Mouse (Mus musculus) hindbrain, embryonic 11.5 days (tissue): Measurements from ENCODE around the gene Acadvl. TPM values are rescaled to one million over a fixed set of nuclear protein-coding genes. Genes with fewer than 3 reads are reported as not detected.

ENCODE experiments used
- ATAC-seq: fragments of 200-750 bp; cut with Nextera tagmentation; 2 replicates; pipeline ENCODE4 v1.8.0; 2017; ENCODE audit warnings: mild to moderate bottlenecking, moderate TSS enrichment, moderate library complexity; ENCODE audit not compliant: low FRiP score
- DNase-seq: peaks from one replicate; pipeline ENCODE4 v3.0.0-alpha.2; 2015; ENCODE audit warnings: low spot score
- H3K27ac ChIP-seq: fragments of 300-500 bp; sonication (generic); 2 replicates; pipeline ENCODE4 v1.5.1; 2014; ENCODE audit warnings: mild to moderate bottlenecking, low read depth, low read length
- H3K27me3 ChIP-seq: fragments of 300-500 bp; sonication (generic); 2 replicates; pipeline ENCODE4 v1.6.1; 2014; ENCODE audit warnings: mild to moderate bottlenecking, low read length, moderate library complexity, mixed read lengths; ENCODE audit not compliant: control insufficient read depth, insufficient read depth
- H3K36me3 ChIP-seq: fragments of 300-500 bp; sonication (generic); 2 replicates; pipeline ENCODE4 v1.6.1; 2014; ENCODE audit warnings: mild to moderate bottlenecking, low read length, moderate library complexity, mixed read lengths; ENCODE audit not compliant: control insufficient read depth, insufficient read depth
- H3K4me1 ChIP-seq: fragments of 300-500 bp; sonication (generic); replicated peaks from 2 replicates; pipeline ENCODE4 v1.6.1; 2014; ENCODE audit warnings: low read length, mixed read lengths; ENCODE audit not compliant: control insufficient read depth, insufficient read depth
- H3K4me2 ChIP-seq: fragments of 300-500 bp; sonication (generic); replicated peaks from 2 replicates; pipeline ENCODE4 v1.6.1; 2014; ENCODE audit warnings: mild to moderate bottlenecking, low read depth, low read length
- H3K4me3 ChIP-seq: fragments of 300-500 bp; sonication (generic); 2 replicates; pipeline ENCODE4 v1.5.1; 2014; ENCODE audit warnings: low read depth, low read length
- H3K9ac ChIP-seq: fragments of 300-500 bp; sonication (generic); 2 replicates; pipeline ENCODE4 v1.6.1; 2014; ENCODE audit warnings: low read depth, low read length
- H3K9me3 ChIP-seq: fragments of 300-500 bp; sonication (generic); 2 replicates; pipeline ENCODE4 v1.6.1; 2016; ENCODE audit warnings: low read length; ENCODE audit not compliant: control insufficient read depth
- WGBS: fragments of 180-500 bp; shearing (Covaris S2); extraction: QIAGEN DNeasy Blood & Tissue Kit; methylation state at CpG from one replicate; pipeline ENCODE4 v1.1.7; 2014; 5-methylcytosine and 5-hydroxymethylcytosine counted together
- microRNA counts: library from miRNA; unstranded; fragments of <30 nt; microRNA quantifications from one replicate; lab custom pipeline; 2015
- polyA plus RNA-seq: library from polyadenylated mRNA; unstranded; fragments of >200 nt; fragmentation: Nextera tagmentation; extraction: Ambion mirVana; gene quantifications from 2 replicates; pipeline ENCODE4 v1.2.1, GENCODE M21; 2014

Gene Acadvl
- polyA plus RNA-seq, 1 experiment from 2014 or later, result 45.1 TPM

DNA sequence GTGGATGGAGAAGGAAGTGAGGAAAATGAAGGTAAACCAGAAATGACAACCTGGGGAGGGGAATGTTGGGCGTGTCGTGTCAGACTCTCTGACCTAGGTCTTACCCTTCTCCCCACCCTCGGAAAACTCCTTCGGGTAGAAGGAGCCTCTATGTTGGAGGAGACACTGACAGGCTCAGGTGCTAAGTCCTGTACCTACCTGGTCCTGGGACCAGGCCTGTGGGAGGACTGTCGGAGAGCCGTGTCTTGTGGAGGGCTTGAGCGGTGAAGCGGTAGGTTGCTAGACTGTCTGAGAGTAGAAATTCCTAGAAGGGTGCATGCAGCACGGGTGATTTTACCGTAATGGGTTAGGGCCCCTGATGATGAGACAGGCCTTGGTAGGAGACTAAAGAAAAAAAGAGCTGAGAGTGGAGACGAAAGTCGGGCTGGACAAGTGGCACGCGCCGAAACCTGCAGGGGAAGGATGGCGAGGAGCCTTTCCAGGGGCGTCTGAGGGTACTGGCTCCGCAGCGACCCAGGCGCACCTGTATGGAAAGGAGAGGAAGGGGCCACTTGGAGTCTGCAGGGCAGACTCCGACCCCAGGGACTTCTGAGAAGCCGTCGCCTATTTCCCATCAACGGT lies 50.5 kb downstream of the Acadvl start, which contains the start of gene Cldn7:
Cldn7 (plus strand) TSS at position 130 of the 621 bp plus-strand sequence.
- WGBS, result 12% methylated on average over 24 of the region's 24 CpGs
- Histone ChIP-seq H3K27me3 (peaks cover 57% of the 10 kb centered on the region), H3K4me2 (no peak within 1 kb of the TSS), H3K9ac (no peak within 1 kb of the TSS), H3K4me3 (peak within 1 kb of the TSS; percentile 19; the same call in 1 of the 2 replicates), H3K27ac (no peak within 1 kb of the TSS), H3K4me1 (peaks cover 2% of the 10 kb centered on the region; the same call in 1 of the 2 replicates), H3K36me3 (no peaks in the 10 kb centered on the region), H3K9me3 (no peaks in the 10 kb centered on the region)
- ATAC-seq, result no peak
- DNase-seq, result peak; percentile 33

DNA sequence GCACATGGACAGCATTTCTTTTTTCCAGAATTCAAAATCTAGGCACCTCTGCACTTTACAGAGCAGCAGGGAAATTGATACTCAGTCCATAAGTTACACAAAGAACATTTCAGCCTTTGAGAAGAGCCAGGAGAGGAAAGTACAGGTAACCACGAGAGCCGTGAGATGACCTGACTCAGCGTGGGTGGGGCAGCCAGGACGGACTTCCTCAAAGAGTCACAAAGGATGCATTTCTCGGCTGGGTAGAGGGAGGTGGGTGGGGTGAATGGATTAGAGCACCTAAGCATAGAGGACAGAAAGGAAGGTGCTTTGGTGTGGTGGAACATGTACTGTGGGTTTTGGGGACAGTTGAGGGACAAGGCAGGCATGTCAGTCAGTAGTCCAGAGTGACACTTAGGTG lies 53.4 kb downstream of the Acadvl start:
- peaks cover 2% of the 10 kb centered on the region; the same call in 1 of the 2 replicates for H3K4me1 ChIP-seq
- WGBS, result 55% methylated on average over 5 of the region's 5 CpGs
- DNase-seq (no peak), ATAC-seq (no peak)
- no peaks in the 10 kb centered on the region for H3K36me3 ChIP-seq
- H3K4me2 ChIP-seq, result no peak overlapping the region
- no peak overlapping the region for H3K9ac ChIP-seq
- no peaks in the 10 kb centered on the region for H3K9me3 ChIP-seq
- H3K4me3 ChIP-seq, result no peak overlapping the region
- H3K27me3 ChIP-seq, result peaks cover 46% of the 10 kb centered on the region
- no peak overlapping the region for H3K27ac ChIP-seq

- WGBS, result 29% methylated on average over 5 of the region's 5 CpGs
These were observed 54.6 kb downstream of the Acadvl start for GRCm38 (mm10) chr11:69960616-69961015.

More at GRCm38 (mm10) chr11:69960616-69961015, 54.6 kb downstream of the Acadvl start:
- Histone ChIP-seq H3K27me3 (peaks cover 34% of the 10 kb centered on the region), H3K4me2 (no peak overlapping the region), H3K27ac (no peak overlapping the region), H3K9ac (no peak overlapping the region), H3K36me3 (no peaks in the 10 kb centered on the region), H3K9me3 (no peaks in the 10 kb centered on the region), H3K4me3 (no peak overlapping the region), H3K4me1 (no peaks in the 10 kb centered on the region; the same call in 1 of the 2 replicates)
- DNase-seq, result peak; percentile 24
- ATAC-seq, result no peak

MicroRNA genes within 50 kb of the gene (microRNA counts, 519-probe panel; counts per million panel counts)
- microRNA mmu-miR-324-3p (lab: Ali Mortazavi, UCI) (not detected), microRNA mmu-miR-324-5p (lab: Ali Mortazavi, UCI) (4,775 counts per million, percentile 61 among the panel's probes with 10 or more counts)

Other genes with a start within 250 kb of the Acadvl start
- gene Zbtb4, start 249.5 kb downstream of the Acadvl start, polyA plus RNA-seq, result 1.3 and 1.7 TPM in 2 replicates
- 1.2 and 1.5 TPM in 2 replicates for gene Chrnb1, start 219.5 kb downstream of the Acadvl start, polyA plus RNA-seq
- gene Fgf11, start 213.6 kb downstream of the Acadvl start, polyA plus RNA-seq, result 2.2 and 2.8 TPM in 2 replicates
- gene Tmem102, start 209.8 kb downstream of the Acadvl start, polyA plus RNA-seq, result 0.83 and 0.93 TPM in 2 replicates
- not detected in 2 replicates for gene Gm39566, start 200.1 kb downstream of the Acadvl start, polyA plus RNA-seq
- not detected in 2 replicates for gene Spem2, start 196.9 kb downstream of the Acadvl start, polyA plus RNA-seq
- gene Spem1, start 193.2 kb downstream of the Acadvl start, polyA plus RNA-seq, result 0.17 and 0.38 TPM in 2 replicates
- 11.5 and 16.1 TPM in 2 replicates for gene Nlgn2, start 177.6 kb downstream of the Acadvl start, polyA plus RNA-seq
- 268 and 276 TPM in 2 replicates for gene Tmem256, start 176.9 kb downstream of the Acadvl start, polyA plus RNA-seq
- gene Plscr3, start 169.0 kb downstream of the Acadvl start, polyA plus RNA-seq, result 62.2 and 62.6 TPM in 2 replicates
- gene Tnk1, start 156.7 kb downstream of the Acadvl start, polyA plus RNA-seq, result 0.52 TPM in 1 of 2 replicates, not detected in the other
- not detected in 2 replicates for gene Tmem95, start 137.4 kb downstream of the Acadvl start, polyA plus RNA-seq
- 2.3 and 2.4 TPM in 2 replicates for gene Kctd11, start 134.0 kb downstream of the Acadvl start, polyA plus RNA-seq
- gene Acap1, start 119.9 kb downstream of the Acadvl start, polyA plus RNA-seq, result 0.45 and 1.4 TPM in 2 replicates
- gene 2810408A11Rik, start 114.4 kb downstream of the Acadvl start, polyA plus RNA-seq, result 14.5 and 14.7 TPM in 2 replicates
- 15.0 and 20.6 TPM in 2 replicates for gene Neurl4, start 114.3 kb downstream of the Acadvl start, polyA plus RNA-seq
- 84.3 and 89.0 TPM in 2 replicates for gene Gps2, start 101.5 kb downstream of the Acadvl start, polyA plus RNA-seq
- gene Eif5a, start 93.5 kb downstream of the Acadvl start, polyA plus RNA-seq, result 1,842 and 1,860 TPM in 2 replicates
- gene Ybx2, start 79.6 kb downstream of the Acadvl start, polyA plus RNA-seq, result 3.1 and 4.8 TPM in 2 replicates
- 7.9 and 9.6 TPM in 2 replicates for gene Slc2a4, start 67.2 kb downstream of the Acadvl start, polyA plus RNA-seq
- gene Cldn7, start 50.6 kb downstream of the Acadvl start, polyA plus RNA-seq, result 8.2 and 8.4 TPM in 2 replicates
- 23.8 and 26.8 TPM in 2 replicates for gene Ctdnep1, start 34.3 kb downstream of the Acadvl start, polyA plus RNA-seq
- gene Elp5, start 32.9 kb downstream of the Acadvl start, polyA plus RNA-seq, result 154 and 163 TPM in 2 replicates
- gene Gabarap, start 24.3 kb downstream of the Acadvl start, polyA plus RNA-seq, result 621 and 643 TPM in 2 replicates
- gene Phf23, start 19.6 kb downstream of the Acadvl start, polyA plus RNA-seq, result 56.7 and 57.5 TPM in 2 replicates
- gene Dvl2, start 14.8 kb downstream of the Acadvl start, polyA plus RNA-seq, result 24.6 and 27.2 TPM in 2 replicates
- 13.2 and 18.7 TPM in 2 replicates for gene Dlg4, start 1.5 kb upstream of the Acadvl start, polyA plus RNA-seq
- 0.29 and 0.40 TPM in 2 replicates for gene Asgr1, start 38.7 kb upstream of the Acadvl start, polyA plus RNA-seq
- gene Asgr2, start 77.2 kb upstream of the Acadvl start, polyA plus RNA-seq, result not detected in 2 replicates
- 0.42 TPM in 1 of 2 replicates, not detected in the other for gene Mgl2, start 114.9 kb upstream of the Acadvl start, polyA plus RNA-seq
- 0.32 and 1.4 TPM in 2 replicates for gene Clec10a, start 140.8 kb upstream of the Acadvl start, polyA plus RNA-seq
- gene Slc16a11, start 197.3 kb upstream of the Acadvl start, polyA plus RNA-seq, result 0.40 and 0.51 TPM in 2 replicates
- 10.9 and 14.3 TPM in 2 replicates for gene Slc16a13, start 205.7 kb upstream of the Acadvl start, polyA plus RNA-seq
- 5.0 and 5.9 TPM in 2 replicates for gene Bcl6b, start 214.4 kb upstream of the Acadvl start, polyA plus RNA-seq
- 229 and 230 TPM in 2 replicates for gene 0610010K14Rik, start 222.5 kb upstream of the Acadvl start, polyA plus RNA-seq
- gene Gm21988, start 224.4 kb upstream of the Acadvl start, polyA plus RNA-seq, result 10.2 and 11.6 TPM in 2 replicates
- gene Rnasek, start 224.4 kb upstream of the Acadvl start, polyA plus RNA-seq, result 146 and 147 TPM in 2 replicates
- gene Alox12, start 239.9 kb upstream of the Acadvl start, polyA plus RNA-seq, result 3.5 and 3.7 TPM in 2 replicates